Mouse (Mus musculus): ENCODE data around the gene Epb41. TPM values are rescaled to one million over a fixed set of nuclear protein-coding genes. Genes with fewer than 3 reads are reported as not detected.

Epb41 gene
- polyA plus RNA-seq, 1 experiment from 2014 or later: 69.9 TPM

DNA sequence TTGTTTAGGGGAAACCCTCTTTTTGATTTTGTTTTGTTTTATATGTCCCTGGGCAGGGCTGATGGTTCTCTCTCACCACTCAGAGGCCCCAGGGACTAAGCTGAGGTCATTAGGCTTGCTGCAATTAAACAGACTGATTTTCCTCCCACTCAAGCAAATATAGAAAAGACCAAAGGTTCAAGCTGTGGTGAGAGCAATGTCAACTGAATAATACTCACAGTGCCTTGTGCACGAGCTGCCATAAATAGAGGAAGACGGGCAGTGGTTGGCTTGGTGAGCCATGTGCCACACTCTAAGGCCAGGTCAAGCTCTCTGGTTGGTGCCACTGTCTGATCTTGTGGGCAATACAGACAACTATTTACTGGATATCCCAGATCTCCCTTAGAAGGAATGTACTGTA lies 135.7 kb downstream of the Epb41 start:
- DNase-seq (ENCODE audit: low spot score) (no peak), ATAC-seq (no peak)
- WGBS: 71% methylated on average over 2 of the region's 2 CpGs

DNA sequence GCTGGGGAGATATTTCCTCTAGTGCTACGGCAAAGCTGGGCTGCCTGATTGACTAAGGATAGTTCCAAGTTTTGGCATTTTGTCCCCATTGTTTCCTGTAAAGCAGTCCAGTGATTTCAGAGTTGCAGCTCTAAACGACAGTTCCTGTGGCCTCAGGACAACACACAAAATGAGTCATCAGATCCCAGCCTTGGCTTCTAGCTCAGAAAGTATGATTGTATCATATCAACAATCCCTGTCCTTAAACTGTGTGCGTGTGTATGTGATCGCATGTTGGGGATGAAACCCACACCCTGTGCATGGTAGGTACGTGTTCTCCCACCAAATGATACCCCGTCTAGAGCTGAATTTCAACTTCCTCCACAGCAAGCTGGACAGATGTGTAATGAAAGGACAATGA lies 146.0 kb downstream of the Epb41 start:
- WGBS: 88% methylated on average over 6 of the region's 6 CpGs
- Histone ChIP-seq H3K36me3 (ENCODE audit: control insufficient read depth, insufficient read depth, low read length) (peaks cover 77% of the 10 kb centered on the region), H3K4me1 (ENCODE audit: control insufficient read depth, insufficient read depth, low read length) (0 out of 2 replicates have a peak, but pooled peaks cover 2% of the 10 kb centered on the region), H3K9ac (ENCODE audit: low read length) (no peak overlapping the region), H3K4me2 (ENCODE audit: low read length) (no peak overlapping the region), H3K27me3 (replicated peaks; ENCODE audit: control insufficient read depth, insufficient read depth, low read length) (0 out of 2 replicates have a peak, but pooled peaks cover 5% of the 10 kb centered on the region), H3K4me3 (ENCODE audit: low read depth, low read length) (no peak overlapping the region), H3K9me3 (replicated peaks; ENCODE audit: control insufficient read depth, low read length) (no peaks in the 10 kb centered on the region), H3K27ac (ENCODE audit: low read depth, low read length) (no peak overlapping the region)
- no peak for DNase-seq (ENCODE audit: low spot score)
- no peak for ATAC-seq

More for the DNA sequence above, 135.7 kb downstream of the Epb41 start:
- Histone ChIP-seq H3K9ac (ENCODE audit: low read length) (no peak overlapping the region), H3K4me2 (ENCODE audit: low read length) (no peak overlapping the region), H3K27me3 (replicated peaks; ENCODE audit: control insufficient read depth, insufficient read depth, low read length) (no peaks in the 10 kb centered on the region), H3K4me3 (ENCODE audit: low read depth, low read length) (no peak overlapping the region), H3K9me3 (replicated peaks; ENCODE audit: control insufficient read depth, low read length) (no peaks in the 10 kb centered on the region), H3K4me1 (ENCODE audit: control insufficient read depth, insufficient read depth, low read length) (no peaks in the 10 kb centered on the region), H3K36me3 (ENCODE audit: control insufficient read depth, insufficient read depth, low read length) (peaks cover 28% of the 10 kb centered on the region), H3K27ac (ENCODE audit: low read depth, low read length) (no peak overlapping the region)

DNA sequence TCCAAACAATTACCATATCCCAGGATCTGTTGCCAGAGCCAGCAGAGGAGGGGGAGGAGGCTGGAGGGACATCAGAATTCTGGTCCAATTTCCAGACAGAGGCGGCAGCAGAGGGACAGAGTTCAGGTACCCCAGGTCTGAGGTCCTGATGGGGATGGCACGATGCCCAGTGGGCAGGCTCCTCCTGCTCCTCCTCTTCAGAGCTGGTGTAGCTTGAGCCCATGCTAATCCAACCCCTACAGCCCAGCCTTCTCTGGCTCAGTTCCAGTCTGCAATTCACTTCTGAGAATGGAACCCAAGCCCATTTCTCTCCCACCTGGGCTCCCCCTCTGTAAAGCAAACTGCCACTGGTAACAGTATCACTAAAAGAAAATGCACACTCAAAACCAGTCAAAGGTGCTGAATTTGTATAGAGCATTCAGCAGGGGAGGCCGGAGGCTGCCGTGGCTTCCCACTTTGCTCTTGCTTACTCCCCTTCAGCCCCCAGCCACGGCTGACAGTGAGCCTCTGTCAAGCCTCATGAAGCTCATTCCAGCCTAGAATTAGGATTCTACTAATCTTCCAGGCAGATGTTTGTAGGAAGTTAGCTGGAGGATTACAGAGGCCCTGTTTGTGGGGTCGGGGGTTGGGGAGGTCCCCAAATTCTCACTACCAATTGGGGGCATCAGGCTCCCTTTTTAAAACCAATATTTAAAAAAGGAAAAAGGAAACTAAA lies 150.9 kb downstream of the Epb41 start:
- no peak overlapping the region for H3K27ac ChIP-seq (ENCODE audit: low read depth, low read length)
- H3K9ac ChIP-seq (ENCODE audit: low read length): no peak overlapping the region
- no peak overlapping the region for H3K4me3 ChIP-seq (ENCODE audit: low read depth, low read length)
- H3K9me3 ChIP-seq (replicated peaks; ENCODE audit: control insufficient read depth, low read length): no peaks in the 10 kb centered on the region
- no peak overlapping the region for H3K4me2 ChIP-seq (ENCODE audit: low read length)
- 40% methylated on average over 6 of the region's 6 CpGs for WGBS
- H3K36me3 ChIP-seq (ENCODE audit: control insufficient read depth, insufficient read depth, low read length): peaks cover 37% of the 10 kb centered on the region
- ATAC-seq (no peak), DNase-seq (ENCODE audit: low spot score) (peak; percentile 73)
- H3K4me1 ChIP-seq (ENCODE audit: control insufficient read depth, insufficient read depth, low read length): peaks cover 17% of the 10 kb centered on the region
- peaks cover 47% of the 10 kb centered on the region for H3K27me3 ChIP-seq (replicated peaks; ENCODE audit: control insufficient read depth, insufficient read depth, low read length)

DNA sequence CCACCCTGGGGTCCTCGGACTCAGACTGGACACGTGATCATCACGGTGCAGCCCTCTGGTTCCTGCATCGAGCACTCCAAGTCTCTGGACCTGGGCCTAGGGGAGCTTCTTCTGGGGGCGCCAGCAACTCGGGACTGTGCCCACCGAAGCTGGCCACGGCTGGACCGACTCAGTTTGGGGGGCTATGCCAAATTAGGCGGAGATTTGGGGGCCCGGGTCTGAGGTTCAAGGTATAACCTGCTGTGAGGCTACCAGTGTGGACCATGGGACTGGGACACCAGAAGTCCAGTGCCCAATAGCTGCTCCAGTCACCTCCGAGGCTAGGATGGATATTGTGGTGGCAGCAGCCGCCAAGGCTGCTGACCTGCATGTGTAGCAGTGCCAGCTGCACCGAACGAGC lies 152.7 kb downstream of the Epb41 start:
- Histone ChIP-seq H3K4me3 (ENCODE audit: low read depth, low read length) (peak overlapping the region; percentile 42; the same call in 1 of the 2 replicates), H3K4me2 (ENCODE audit: low read length) (no peak overlapping the region), H3K36me3 (ENCODE audit: control insufficient read depth, insufficient read depth, low read length) (peaks cover 21% of the 10 kb centered on the region), H3K27ac (ENCODE audit: low read depth, low read length) (no peak overlapping the region), H3K27me3 (replicated peaks; ENCODE audit: control insufficient read depth, insufficient read depth, low read length) (peaks cover 65% of the 10 kb centered on the region), H3K4me1 (ENCODE audit: control insufficient read depth, insufficient read depth, low read length) (peaks cover 17% of the 10 kb centered on the region), H3K9ac (ENCODE audit: low read length) (no peak overlapping the region), H3K9me3 (replicated peaks; ENCODE audit: control insufficient read depth, low read length) (no peaks in the 10 kb centered on the region)
- WGBS: 66% methylated on average over 15 of the region's 15 CpGs
- ATAC-seq (no peak), DNase-seq (ENCODE audit: low spot score) (no peak)

DNA sequence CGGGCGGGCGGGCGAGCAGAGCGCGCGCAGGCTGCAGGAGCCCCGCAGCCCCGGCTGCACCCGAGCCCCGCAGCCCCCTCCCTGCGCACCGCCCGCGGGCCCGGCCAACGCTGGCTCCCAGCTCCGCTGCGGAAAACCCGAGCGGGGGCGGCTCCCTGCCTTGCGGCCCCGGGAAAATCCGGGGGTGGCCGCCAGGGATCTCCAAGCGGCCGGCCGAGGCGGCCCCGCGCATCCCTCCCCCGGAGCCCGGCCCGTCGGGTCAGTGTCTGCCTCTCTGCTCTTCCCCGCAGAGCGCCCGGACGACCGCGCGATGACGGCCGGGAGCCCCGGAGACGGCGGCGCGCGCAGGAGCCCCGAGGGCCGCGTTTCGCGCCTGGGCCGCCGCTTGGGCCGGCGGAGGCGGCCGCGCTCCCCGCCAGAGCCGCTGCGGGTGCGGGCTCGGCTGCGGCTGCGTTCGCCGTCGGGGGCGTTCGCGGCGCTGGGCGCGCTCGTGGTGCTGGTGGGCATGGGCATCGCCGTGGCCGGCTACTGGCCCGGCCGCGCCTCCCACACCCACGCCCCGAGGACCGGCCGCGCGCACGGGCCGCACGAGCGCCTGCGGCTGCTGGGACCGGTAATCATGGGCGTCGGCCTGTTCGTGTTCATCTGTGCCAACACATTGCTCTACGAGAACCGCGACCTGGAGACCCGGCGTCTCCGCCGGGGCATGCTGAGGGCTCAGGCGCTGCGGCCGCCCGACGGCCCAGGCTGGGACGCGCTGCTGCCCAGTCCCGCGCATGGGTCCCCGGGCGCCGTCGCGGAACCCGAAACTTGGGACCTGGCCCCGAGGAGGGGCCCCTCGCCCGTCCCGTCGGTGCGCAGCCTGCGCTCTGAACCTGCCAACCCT lies 153.4 kb downstream of the Epb41 start, which contains the start of gene Tmem200b:
Gene Tmem200b (plus strand): TSS at position 311 of the 886 bp plus-strand sequence.
- Histone ChIP-seq H3K4me3 (ENCODE audit: low read depth, low read length) (peak within 1 kb of the TSS; percentile 42), H3K27me3 (replicated peaks; ENCODE audit: control insufficient read depth, insufficient read depth, low read length) (peaks cover 72% of the 10 kb centered on the region), H3K4me1 (ENCODE audit: control insufficient read depth, insufficient read depth, low read length) (peaks cover 17% of the 10 kb centered on the region), H3K4me2 (ENCODE audit: low read length) (peak within 1 kb of the TSS; percentile 67), H3K9me3 (replicated peaks; ENCODE audit: control insufficient read depth, low read length) (no peaks in the 10 kb centered on the region), H3K9ac (ENCODE audit: low read length) (peak within 1 kb of the TSS; percentile 46), H3K36me3 (ENCODE audit: control insufficient read depth, insufficient read depth, low read length) (peaks cover 17% of the 10 kb centered on the region), H3K27ac (ENCODE audit: low read depth, low read length) (no peak within 1 kb of the TSS)
- no peak for DNase-seq (ENCODE audit: low spot score)
- WGBS: 2% methylated on average over 101 of the region's 130 CpGs
- ATAC-seq: peak; percentile 29; the same call in 1 of the 2 replicates

DNA sequence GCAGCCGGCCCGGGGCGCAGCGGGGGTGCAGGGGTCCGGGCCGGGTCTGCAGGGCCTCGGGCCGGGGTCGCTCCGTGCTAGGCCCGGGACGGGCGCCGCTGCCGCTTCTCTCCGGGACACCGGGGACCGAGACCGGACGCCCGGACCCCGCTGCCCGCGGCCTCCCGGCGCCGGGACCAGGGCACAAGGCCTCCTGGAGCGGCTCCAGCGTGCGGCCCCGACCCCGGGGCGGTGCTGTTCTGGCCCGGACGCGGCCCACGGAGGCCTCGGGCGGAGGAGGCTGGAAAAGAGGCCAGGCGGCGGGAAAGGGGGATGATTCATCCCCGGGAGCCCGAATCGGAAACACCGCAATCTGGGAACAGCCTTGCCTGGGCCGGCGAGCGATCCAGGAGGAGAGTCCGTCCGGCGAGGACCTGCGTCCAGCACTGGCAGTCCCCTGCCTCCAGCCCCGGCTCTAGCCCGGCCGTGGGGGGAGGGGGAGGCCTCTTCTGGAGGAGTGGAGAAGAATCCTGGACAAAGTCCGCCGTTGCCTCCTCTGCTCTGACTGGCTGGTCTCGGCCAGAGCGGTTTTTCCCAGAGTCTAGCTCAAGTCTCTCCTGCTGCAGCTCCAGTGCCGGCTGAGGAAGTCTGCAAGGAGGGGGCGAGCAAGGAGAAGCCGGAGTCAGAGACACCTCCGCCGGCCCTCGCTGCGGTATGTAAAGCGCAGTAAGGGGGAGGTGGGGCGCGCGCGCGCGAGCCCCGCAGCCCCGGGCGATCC lies 154.3 kb downstream of the Epb41 start:
- DNase-seq (ENCODE audit: low spot score): no peak

DNA sequence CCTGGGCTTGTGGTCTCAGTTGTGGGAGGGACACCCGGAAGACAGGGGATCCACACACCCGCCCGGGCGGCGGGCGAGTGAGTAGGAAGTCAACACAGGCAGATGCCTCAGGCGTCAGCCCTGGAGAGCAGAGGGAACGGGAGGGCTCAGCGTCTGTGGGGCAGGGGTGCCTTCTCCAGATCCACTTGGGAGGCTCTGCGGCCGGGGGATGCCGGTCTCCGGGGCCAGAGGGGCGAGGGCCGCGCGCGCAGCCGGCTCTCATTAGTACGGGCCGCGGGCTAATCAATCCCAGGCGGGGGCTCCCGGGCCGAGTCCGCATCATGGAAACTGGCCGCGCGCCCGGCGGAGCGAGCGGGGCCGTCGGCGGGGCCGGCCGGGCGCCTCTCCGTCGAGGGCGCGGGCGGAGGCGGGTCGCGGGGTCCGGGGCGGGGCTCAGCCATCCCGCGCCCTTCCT lies 155.0 kb downstream of the Epb41 start:
- ATAC-seq: no peak
- DNase-seq (ENCODE audit: low spot score): peak; percentile 31
- peaks cover 87% of the 10 kb centered on the region for H3K27me3 ChIP-seq (replicated peaks; ENCODE audit: control insufficient read depth, insufficient read depth, low read length)
- peaks cover 6% of the 10 kb centered on the region for H3K36me3 ChIP-seq (ENCODE audit: control insufficient read depth, insufficient read depth, low read length)
- H3K27ac ChIP-seq (ENCODE audit: low read depth, low read length): no peak overlapping the region
- H3K4me2 ChIP-seq (ENCODE audit: low read length): peak overlapping the region; percentile 67
- peak overlapping the region; percentile 42 for H3K4me3 ChIP-seq (ENCODE audit: low read depth, low read length)
- peaks cover 21% of the 10 kb centered on the region for H3K4me1 ChIP-seq (ENCODE audit: control insufficient read depth, insufficient read depth, low read length)
- under 1% methylated on average over 24 of the region's 51 CpGs for WGBS
- no peaks in the 10 kb centered on the region for H3K9me3 ChIP-seq (replicated peaks; ENCODE audit: control insufficient read depth, low read length)
- H3K9ac ChIP-seq (ENCODE audit: low read length): no peak overlapping the region; the same call in 1 of the 2 replicates

More for the DNA sequence above, 154.3 kb downstream of the Epb41 start:
- Histone ChIP-seq H3K36me3 (ENCODE audit: control insufficient read depth, insufficient read depth, low read length) (peaks cover 12% of the 10 kb centered on the region), H3K4me2 (ENCODE audit: low read length) (peak overlapping the region; percentile 67), H3K27me3 (replicated peaks; ENCODE audit: control insufficient read depth, insufficient read depth, low read length) (peaks cover 81% of the 10 kb centered on the region), H3K27ac (ENCODE audit: low read depth, low read length) (no peak overlapping the region), H3K4me1 (ENCODE audit: control insufficient read depth, insufficient read depth, low read length) (peaks cover 17% of the 10 kb centered on the region), H3K9ac (ENCODE audit: low read length) (peak overlapping the region; percentile 46), H3K4me3 (ENCODE audit: low read depth, low read length) (peak overlapping the region; percentile 42), H3K9me3 (replicated peaks; ENCODE audit: control insufficient read depth, low read length) (no peaks in the 10 kb centered on the region)
- no peak for ATAC-seq
- WGBS: under 1% methylated on average over 48 of the region's 76 CpGs

DNA sequence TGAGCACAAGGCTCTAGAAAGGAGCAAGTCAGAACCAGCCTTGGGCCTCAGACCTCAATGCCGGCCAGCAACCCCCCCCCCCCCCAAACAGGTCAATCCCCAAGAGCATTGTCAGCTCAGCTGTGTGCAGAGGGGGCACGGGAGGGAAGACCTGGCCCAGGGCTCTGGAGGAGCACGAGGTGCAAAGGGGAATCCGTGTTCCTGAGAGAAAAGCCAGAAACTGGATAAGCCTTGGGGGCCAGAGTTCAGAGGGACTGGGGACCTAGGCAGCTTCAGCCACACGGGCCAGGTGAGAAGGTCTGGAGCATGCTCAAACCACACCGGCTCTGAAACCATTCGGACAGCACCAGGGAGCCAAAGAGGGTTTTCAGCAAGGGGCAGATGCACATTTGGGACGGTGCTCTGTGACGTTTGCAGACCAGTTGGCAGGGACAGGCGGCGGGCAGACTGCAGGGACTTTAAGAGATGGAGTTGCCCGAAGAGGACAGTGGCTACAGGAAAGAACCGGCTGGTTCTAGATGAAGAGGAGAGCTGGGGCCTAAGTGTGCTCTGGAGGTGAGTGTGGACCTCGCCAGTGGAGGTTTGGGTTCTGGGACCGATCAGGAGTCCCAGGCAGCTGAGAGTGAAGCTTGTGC lies 155.5 kb downstream of the Epb41 start:
- 10% methylated on average over 15 of the region's 15 CpGs for WGBS
- ATAC-seq: no peak
- H3K27me3 ChIP-seq (replicated peaks; ENCODE audit: control insufficient read depth, insufficient read depth, low read length): peaks cover 83% of the 10 kb centered on the region
- peaks cover 22% of the 10 kb centered on the region for H3K4me1 ChIP-seq (ENCODE audit: control insufficient read depth, insufficient read depth, low read length)
- no peak overlapping the region for H3K4me3 ChIP-seq (ENCODE audit: low read depth, low read length)
- H3K27ac ChIP-seq (ENCODE audit: low read depth, low read length): no peak overlapping the region
- H3K4me2 ChIP-seq (ENCODE audit: low read length): peak overlapping the region; percentile 67; the same call in 1 of the 2 replicates
- no peaks in the 10 kb centered on the region for H3K9me3 ChIP-seq (replicated peaks; ENCODE audit: control insufficient read depth, low read length)
- H3K9ac ChIP-seq (ENCODE audit: low read length): no peak overlapping the region
- no peak for DNase-seq (ENCODE audit: low spot score)
- peaks cover under 1% of the 10 kb centered on the region; the same call in 1 of the 2 replicates for H3K36me3 ChIP-seq (ENCODE audit: control insufficient read depth, insufficient read depth, low read length)
